ENCODE assay signal across 8 mouse cellular contexts in genomic region chr14:73237848-73238321, GRCm38 (mm10). TPM values are rescaled to one million over a fixed set of nuclear protein-coding genes. Genes with fewer than 3 reads are reported as not detected.
A peak's percentile ranks its signal among the peaks of the same experiment; 100 is the strongest.
DNase-seq lines count a peak whose midpoint lies in the region; ATAC-seq and TF ChIP-seq lines count a peak whose summit lies in the region.

Gene Lpar6, plus strand, starts transcription at chr14:73237895.

- no peaks in the 10 kb centered on the region for H3K4me1 ChIP-seq in cortical plate, adult 2 months (ENCODE audit: control insufficient read depth, insufficient read depth, low read length)
- peaks cover 4% of the 10 kb centered on the region for H3K4me1 ChIP-seq in intestine, postnatal 0 days (replicated peaks; ENCODE audit: control insufficient read depth, insufficient read depth, low read length)
- peaks cover 8% of the 10 kb centered on the region for H3K4me1 ChIP-seq in liver, postnatal 0 days (ENCODE audit: insufficient read depth)
- peaks cover 5% of the 10 kb centered on the region; the same call in 1 of the 2 replicates for H3K4me1 ChIP-seq in neural tube, embryonic 11.5 days (ENCODE audit: control insufficient read depth, insufficient read depth, low read length)

- H3K9ac ChIP-seq in intestine, postnatal 0 days (ENCODE audit: low read depth, low read length), result peak within 1 kb of the TSS; percentile 77
- peak within 1 kb of the TSS; percentile 77 for H3K9ac ChIP-seq in liver, postnatal 0 days (replicated peaks)
- H3K9ac ChIP-seq in neural tube, embryonic 11.5 days (ENCODE audit: low read length), result peak within 1 kb of the TSS; percentile 70

- peak within 1 kb of the TSS; percentile 43 for H3K4me3 ChIP-seq in cortical plate, adult 2 months (ENCODE audit: insufficient read depth, low read length)
- peak within 1 kb of the TSS; percentile 48 for H3K4me3 ChIP-seq in intestine, postnatal 0 days (ENCODE audit: low read depth, low read length)
- peak within 1 kb of the TSS; percentile 55 for H3K4me3 ChIP-seq in liver, postnatal 0 days (ENCODE audit: low read depth, low read length)
- peak within 1 kb of the TSS; percentile 45 for H3K4me3 ChIP-seq in neural tube, embryonic 11.5 days (ENCODE audit: low read depth, low read length)

- H3K4me2 ChIP-seq in intestine, postnatal 0 days (replicated peaks; ENCODE audit: low read depth), result peak within 1 kb of the TSS; percentile 61
- peak within 1 kb of the TSS; percentile 64 for H3K4me2 ChIP-seq in liver, postnatal 0 days (ENCODE audit: low read depth, low read length)
- H3K4me2 ChIP-seq in neural tube, embryonic 11.5 days (ENCODE audit: low read depth), result peak within 1 kb of the TSS; percentile 37

- peak; percentile 36 for TF ChIP-seq EP300 in liver, postnatal 0 days (IDR thresholded peaks at IDR 0.05; ENCODE audit: low read depth)

- peak; percentile 84 for ATAC-seq in intestine, postnatal 0 days
- ATAC-seq in liver, postnatal 0 days, result peak; percentile 62
- ATAC-seq in neural tube, embryonic 11.5 days (ENCODE audit: insufficient read depth, low FRiP score, low TSS enrichment), result peak; percentile 70

- no peaks in the 10 kb centered on the region for H3K9me3 ChIP-seq in intestine, postnatal 0 days (ENCODE audit: control insufficient read depth)
- no peaks in the 10 kb centered on the region for H3K9me3 ChIP-seq in liver, postnatal 0 days (ENCODE audit: low read length)
- no peaks in the 10 kb centered on the region for H3K9me3 ChIP-seq in neural tube, embryonic 11.5 days (ENCODE audit: control insufficient read depth, low read length)

- peak; percentile 63; the same call in 1 of the 2 replicates for TF ChIP-seq POLR2A in cortical plate, adult 2 months (IDR thresholded peaks at IDR 0.05; ENCODE audit: extremely low read depth, insufficient read depth, low read length)

- WGBS in intestine, postnatal 0 days, result under 1% methylated on average over 19 of the region's 19 CpGs
- WGBS in liver, postnatal 0 days (ENCODE audit: insufficient replicate concordance), result under 1% methylated on average over 19 of the region's 19 CpGs
- WGBS in neural tube, embryonic 11.5 days, result under 1% methylated on average over 19 of the region's 19 CpGs

- no peaks in the 10 kb centered on the region for H3K36me3 ChIP-seq in intestine, postnatal 0 days (ENCODE audit: control insufficient read depth, insufficient read depth)
- peaks cover 3% of the 10 kb centered on the region; the same call in 1 of the 2 replicates for H3K36me3 ChIP-seq in liver, postnatal 0 days (replicated peaks; ENCODE audit: insufficient read depth, low read length)
- no peaks in the 10 kb centered on the region for H3K36me3 ChIP-seq in neural tube, embryonic 11.5 days (ENCODE audit: control insufficient read depth, insufficient read depth, low read length)

- peak within 1 kb of the TSS; percentile 27; the same call in 1 of the 2 replicates for H3K27ac ChIP-seq in cortical plate, adult 2 months (ENCODE audit: insufficient read depth, low read length)
- H3K27ac ChIP-seq in intestine, postnatal 0 days (ENCODE audit: low read depth, low read length), result peak within 1 kb of the TSS; percentile 90
- peak within 1 kb of the TSS; percentile 93 for H3K27ac ChIP-seq in liver, postnatal 0 days (ENCODE audit: low read depth)
- H3K27ac ChIP-seq in neural tube, embryonic 11.5 days (ENCODE audit: low read depth, low read length), result peak within 1 kb of the TSS; percentile 95

- no peak for TF ChIP-seq CTCF in cortical plate, adult 2 months (IDR thresholded peaks at IDR 0.05; ENCODE audit: extremely low read depth, insufficient read depth, low read length)
- TF ChIP-seq CTCF in intestine, postnatal 0 days (IDR thresholded peaks at IDR 0.05; ENCODE audit: low read depth), result peak; percentile 17; the same call in 1 of the 2 replicates
- no peak for TF ChIP-seq CTCF in liver, postnatal 0 days (IDR thresholded peaks at IDR 0.05; ENCODE audit: low read depth)

- H3K27me3 ChIP-seq in intestine, postnatal 0 days (replicated peaks; ENCODE audit: control insufficient read depth, insufficient read depth, low read length), result no peaks in the 10 kb centered on the region
- H3K27me3 ChIP-seq in liver, postnatal 0 days (ENCODE audit: insufficient read depth, low read length), result no peaks in the 10 kb centered on the region
- H3K27me3 ChIP-seq in neural tube, embryonic 11.5 days (ENCODE audit: control insufficient read depth, insufficient read depth, low read length), result no peaks in the 10 kb centered on the region

- DNase-seq in right cerebral cortex, adult 18-20 months, result peak; percentile 14
- DNase-seq in right cerebral cortex, postnatal 14 days, result no peak
- peak; percentile 84 to 85 for DNase-seq in heart, adult 18-20 months
- peak; percentile 50 for DNase-seq in liver, postnatal 0 days
- peak; percentile 69 for DNase-seq in neural tube, embryonic 11.5 days (ENCODE audit: low spot score)
- DNase-seq in thymus, postnatal 25 days, result peak; percentile 68

RNA-seq across cellular contexts. Expression of gene Lpar6, which starts in this region (rescaled TPM):
- 3.3 and 3.4 TPM in 2 replicates for polyA plus RNA-seq in cortical plate, adult 2 months (2012; rRNA removed)
- 1 to 10 TPM; 1.6 to 2.1 TPM for total RNA-seq in heart, adult 18-20 months (2021)
- polyA plus RNA-seq in intestine, postnatal 0 days (2015; fragmentation: Nextera tagmentation; extraction: Ambion mirVana), result 7.8 and 8.1 TPM in 2 replicates
- 12.2 and 12.9 TPM in 2 replicates for polyA plus RNA-seq in liver, postnatal 0 days (2015; fragmentation: Nextera tagmentation; extraction: Ambion mirVana)
- 16.0 and 18.0 TPM in 2 replicates for polyA plus RNA-seq in neural tube, embryonic 11.5 days (2014; fragmentation: Nextera tagmentation; extraction: Ambion mirVana)

Comparison
In these comparisons a context has a peak if more than half of its experiments do, and no peak if none do; other contexts are left out.
1. H3K27ac ChIP-seq: peak in every context shown above with its lines; median percentile 95 in neural tube, embryonic 11.5 days; 93 in liver, postnatal 0 days; 90 in intestine, postnatal 0 days; 27 in cortical plate, adult 2 months.